Mouse (Mus musculus) lung, embryonic 14.5 days (tissue): Measurements from ENCODE around the gene Snx9. TPM values are rescaled to one million over a fixed set of nuclear protein-coding genes. Genes with fewer than 3 reads are reported as not detected.
A peak's percentile ranks its signal among the peaks of the same experiment; 100 is the strongest.

Source experiments
- ATAC-seq: fragments of 200-750 bp; cut with Nextera tagmentation; 2 replicates; pipeline ENCODE4 v1.8.0; 2017; ENCODE audit warnings: mild to moderate bottlenecking, moderate TSS enrichment, moderate library complexity; ENCODE audit not compliant: insufficient read depth
- DNase-seq: peaks from one replicate; pipeline ENCODE4 v3.0.0-alpha.2; 2015
- H3K27ac ChIP-seq: fragments of 300-500 bp; sonication (generic); 2 replicates; pipeline ENCODE4 v1.5.1; 2014; ENCODE audit warnings: low read depth, mild to moderate bottlenecking, moderate library complexity
- H3K27me3 ChIP-seq: fragments of 300-500 bp; sonication (generic); 2 replicates; pipeline ENCODE4 v1.6.1; 2014; ENCODE audit warnings: low read length, control low read depth; ENCODE audit not compliant: insufficient read depth
- H3K36me3 ChIP-seq: fragments of 300-500 bp; sonication (generic); 2 replicates; pipeline ENCODE4 v1.6.1; 2014; ENCODE audit warnings: control low read depth; ENCODE audit not compliant: insufficient read depth
- H3K4me1 ChIP-seq: fragments of 300-500 bp; sonication (generic); 2 replicates; pipeline ENCODE4 v1.6.1; 2014; ENCODE audit warnings: antibody characterized with exemption, control low read depth; ENCODE audit not compliant: insufficient read depth
- H3K4me2 ChIP-seq: fragments of 300-500 bp; sonication (generic); 2 replicates; pipeline ENCODE4 v1.6.1; 2014; ENCODE audit warnings: mild to moderate bottlenecking
- H3K4me3 ChIP-seq: fragments of 300-500 bp; sonication (generic); 2 replicates; pipeline ENCODE4 v1.5.1; 2014; ENCODE audit warnings: low read depth, low read length
- H3K9ac ChIP-seq: fragments of 300-500 bp; sonication (generic); 2 replicates; pipeline ENCODE4 v1.6.1; 2014
- H3K9me3 ChIP-seq: fragments of 300-500 bp; sonication (generic); 2 replicates; pipeline ENCODE4 v1.6.1; 2016; ENCODE audit warnings: low read depth, low read length, control low read depth
- CTCF ChIP-seq: IDR thresholded peaks from 2 replicates; pipeline ENCODE4 v1.5.1; 2016; ENCODE audit warnings: antibody characterized with exemption, low read depth
- WGBS: fragments of 180-500 bp; shearing (Covaris S2); extraction: QIAGEN DNeasy Blood & Tissue Kit; methylation state at CpG from one replicate; pipeline ENCODE4 v1.1.7; 2014; 5-methylcytosine and 5-hydroxymethylcytosine counted together
- polyA plus RNA-seq: library from polyadenylated mRNA; unstranded; fragments of >200 nt; fragmentation: Nextera tagmentation; extraction: Ambion mirVana; gene quantifications from 2 replicates; pipeline ENCODE4 v1.2.1, GENCODE M21; 2014

Gene Snx9
- polyA plus RNA-seq, 1 experiment from 2014 or later = 38.8 TPM

DNA sequence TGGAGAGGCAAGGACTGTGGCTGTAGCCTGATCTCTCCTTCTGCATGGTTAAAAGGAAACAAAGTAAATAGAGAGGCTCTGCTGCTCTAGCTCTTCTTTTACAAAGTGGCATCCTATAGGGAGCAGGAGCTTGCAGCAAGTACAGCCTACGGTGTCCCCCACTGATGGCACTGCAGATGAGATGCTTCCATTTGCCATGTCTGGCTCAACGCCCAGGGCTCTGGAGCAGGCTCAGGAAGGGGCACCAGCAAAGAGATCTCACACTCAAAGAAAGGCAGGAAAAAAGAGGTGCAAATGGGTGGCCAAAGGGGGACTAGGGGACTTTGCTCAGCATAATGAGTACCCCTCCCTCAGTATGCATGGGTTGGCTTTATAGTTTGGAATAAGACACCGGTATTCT is 7.0 kb upstream of the Snx9 start:
- Histone ChIP-seq H3K4me2 (no peak overlapping the region), H3K36me3 (no peaks in the 10 kb centered on the region), H3K27me3 (no peaks in the 10 kb centered on the region), H3K4me1 (no peaks in the 10 kb centered on the region), H3K9ac (no peak overlapping the region), H3K4me3 (no peak overlapping the region), H3K9me3 (no peaks in the 10 kb centered on the region), H3K27ac (no peak overlapping the region)
- DNase-seq = no peak
- no peak for TF ChIP-seq CTCF
- 86% methylated on average over 3 of the region's 3 CpGs for WGBS
- no peak for ATAC-seq

DNA sequence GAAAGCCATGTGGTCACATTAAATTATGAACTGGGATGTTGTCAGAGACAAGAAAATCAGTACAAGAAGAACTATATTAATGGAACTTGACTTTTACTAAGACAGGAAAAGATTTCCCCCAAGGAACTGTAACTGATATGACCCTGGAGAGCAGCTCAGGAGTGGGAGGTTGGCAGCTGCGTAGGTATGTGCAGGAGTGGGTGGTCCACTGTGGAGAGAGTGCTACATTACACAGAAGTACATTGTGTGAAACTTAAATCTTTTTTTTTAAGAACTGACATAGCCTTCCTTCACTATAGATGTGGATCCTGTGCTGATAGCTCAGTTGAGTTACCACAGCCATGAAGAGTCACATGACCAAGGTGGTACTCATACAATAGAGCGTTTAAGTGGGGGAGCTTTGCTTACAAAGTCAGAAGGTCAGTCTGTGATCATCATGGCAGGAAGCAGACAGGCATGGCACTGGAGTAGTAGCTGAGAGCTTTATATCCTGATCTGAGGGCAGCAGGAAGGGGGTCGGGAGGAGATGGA is 6.3 kb upstream of the Snx9 start:
- H3K9ac ChIP-seq = no peak overlapping the region
- no peak for DNase-seq
- 52% methylated on average over 3 of the region's 3 CpGs for WGBS
- ATAC-seq = no peak
- H3K9me3 ChIP-seq = no peaks in the 10 kb centered on the region
- H3K36me3 ChIP-seq = no peaks in the 10 kb centered on the region
- no peaks in the 10 kb centered on the region for H3K27me3 ChIP-seq
- no peak overlapping the region for H3K4me2 ChIP-seq
- H3K4me3 ChIP-seq = no peak overlapping the region
- H3K27ac ChIP-seq = no peak overlapping the region
- no peak for TF ChIP-seq CTCF
- no peaks in the 10 kb centered on the region for H3K4me1 ChIP-seq

DNA sequence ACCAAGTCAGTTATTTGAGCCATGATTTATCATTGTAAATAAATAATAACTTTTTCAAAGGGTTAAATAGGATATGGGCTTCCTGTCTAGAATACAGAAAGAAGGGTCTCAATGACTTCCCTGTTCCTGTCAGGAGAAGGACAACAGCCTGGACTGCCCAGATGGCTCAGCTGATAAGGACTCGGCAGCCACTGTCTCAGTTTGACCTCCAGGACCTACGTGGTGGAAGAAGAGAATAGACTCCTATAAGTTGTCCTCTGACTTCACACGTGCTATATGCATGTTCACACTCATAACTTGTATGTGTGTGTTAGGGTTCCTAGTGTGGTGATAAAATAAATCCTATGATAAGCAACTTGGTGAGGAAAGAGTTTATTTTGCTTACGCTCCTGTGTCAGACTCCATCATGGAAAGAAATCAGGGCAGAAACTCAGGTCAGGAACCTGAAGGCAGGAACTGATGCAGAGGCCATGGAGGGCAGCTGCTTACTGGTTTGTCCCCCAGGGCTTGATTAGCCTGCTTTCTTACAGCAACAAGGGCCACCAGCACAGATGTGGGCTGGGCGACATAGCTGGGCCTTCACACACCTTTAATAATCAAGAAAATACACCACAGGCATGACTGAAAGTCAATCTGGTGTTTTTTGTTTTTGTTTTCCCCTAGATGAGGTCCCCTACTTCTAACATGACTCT is 1.4 kb upstream of the Snx9 start:
- Histone ChIP-seq H3K4me3 (0 out of 2 replicates have a peak overlapping the region, but pooled peaks have one; percentile 87), H3K4me1 (peaks cover 9% of the 10 kb centered on the region), H3K36me3 (no peaks in the 10 kb centered on the region), H3K9ac (no peak overlapping the region), H3K27me3 (no peaks in the 10 kb centered on the region), H3K4me2 (peak overlapping the region; percentile 80), H3K9me3 (no peaks in the 10 kb centered on the region), H3K27ac (0 out of 2 replicates have a peak overlapping the region, but pooled peaks have one; percentile 18)
- 63% methylated on average over 5 of the region's 5 CpGs for WGBS
- ATAC-seq = no peak
- no peak for TF ChIP-seq CTCF
- DNase-seq = peak; percentile 36

DNA sequence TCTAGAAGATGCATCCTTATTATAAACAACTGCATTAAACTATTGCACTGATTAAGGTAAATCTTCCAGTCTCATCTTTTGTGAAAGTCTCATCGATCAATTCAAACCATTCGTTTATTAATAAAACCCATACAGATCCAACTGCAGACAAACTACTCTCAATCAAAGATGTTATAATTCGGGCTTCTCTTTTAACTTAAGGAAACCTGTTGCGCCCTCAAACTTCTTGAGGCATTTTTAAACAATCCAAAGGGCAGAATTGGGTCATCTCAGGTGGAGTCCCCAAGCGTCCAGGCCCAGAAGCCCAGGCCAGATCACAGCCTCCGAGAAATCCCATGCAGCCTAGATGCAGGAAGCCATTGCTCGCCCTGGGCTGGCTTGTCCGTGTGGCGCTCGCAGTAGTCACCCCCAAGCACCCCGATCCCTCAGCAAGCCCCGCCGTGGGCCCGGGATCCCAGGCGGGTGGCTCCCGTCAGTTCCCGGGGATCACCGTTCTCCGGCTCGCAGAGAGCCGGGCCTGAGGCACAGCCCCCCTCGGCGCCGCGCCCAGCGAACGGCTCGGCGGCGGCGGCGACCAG is 490 bp upstream of the Snx9 start:
- Histone ChIP-seq H3K4me3 (peak overlapping the region; percentile 87), H3K9ac (peak overlapping the region; percentile 98), H3K9me3 (no peaks in the 10 kb centered on the region), H3K27me3 (no peaks in the 10 kb centered on the region), H3K27ac (peak overlapping the region; percentile 99), H3K4me2 (peak overlapping the region; percentile 80), H3K36me3 (no peaks in the 10 kb centered on the region), H3K4me1 (peaks cover 9% of the 10 kb centered on the region)
- DNase-seq (no peak), ATAC-seq (no peak)
- TF ChIP-seq CTCF = no peak
- 4% methylated on average over 32 of the region's 32 CpGs for WGBS

DNA sequence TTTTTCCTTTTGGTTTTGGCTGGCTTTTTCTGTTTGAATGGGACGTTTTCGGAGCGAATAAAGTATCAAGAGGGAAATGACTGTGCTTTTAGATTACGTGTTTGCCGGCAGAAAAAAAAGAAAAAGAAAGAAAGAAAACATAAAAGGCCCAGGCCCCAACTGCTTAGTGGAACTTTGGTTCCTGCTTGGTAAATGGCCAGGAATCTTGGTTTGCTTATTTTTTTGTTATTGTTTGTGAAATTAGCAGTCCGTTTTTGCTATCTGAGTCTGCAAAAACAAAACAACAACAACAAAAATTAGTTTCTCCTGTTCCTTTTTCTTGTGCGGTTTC is 779 bp downstream of the Snx9 start:
- Histone ChIP-seq H3K27ac (peak overlapping the region; percentile 99), H3K36me3 (no peaks in the 10 kb centered on the region), H3K4me1 (peaks cover 11% of the 10 kb centered on the region), H3K9me3 (no peaks in the 10 kb centered on the region), H3K9ac (peak overlapping the region; percentile 98), H3K27me3 (no peaks in the 10 kb centered on the region), H3K4me3 (peak overlapping the region; percentile 87), H3K4me2 (peak overlapping the region; percentile 80)
- WGBS = under 1% methylated on average over 7 of the region's 7 CpGs
- ATAC-seq (no peak), DNase-seq (no peak)
- no peak for TF ChIP-seq CTCF

DNA sequence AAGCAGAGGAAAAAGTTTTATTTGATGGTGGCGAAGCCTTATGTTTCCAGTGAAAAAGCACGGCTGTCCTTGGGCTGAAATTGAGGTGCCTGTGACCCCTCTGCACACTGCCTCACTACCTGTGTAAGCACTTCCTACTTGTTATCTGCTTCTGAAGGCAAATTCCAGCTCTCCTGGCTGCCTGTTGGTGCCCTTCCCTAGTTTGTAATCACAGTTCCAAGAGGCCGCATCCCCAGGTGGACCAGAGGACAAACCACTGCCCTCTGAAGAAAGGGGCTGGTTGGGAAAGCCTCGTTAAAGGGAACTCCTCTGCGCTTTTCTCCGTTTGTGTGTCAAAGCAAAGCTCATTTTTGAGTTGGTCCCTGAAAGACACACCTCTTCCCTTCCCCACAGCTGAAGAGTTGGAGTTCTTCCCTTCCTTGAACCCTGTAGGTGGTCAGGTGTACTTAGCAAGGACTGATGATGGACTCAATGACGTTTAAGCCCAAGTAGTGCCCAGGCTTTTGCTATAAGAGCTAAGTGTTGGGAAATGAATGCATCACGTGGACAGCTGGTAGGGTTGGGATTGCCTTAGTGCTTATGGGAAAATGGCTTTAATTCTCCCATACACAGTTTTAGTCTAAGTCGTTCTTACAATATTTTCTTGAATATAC is 2.0 kb downstream of the Snx9 start:
- no peak for DNase-seq
- peak overlapping the region; percentile 87; the same call in 1 of the 2 replicates for H3K4me3 ChIP-seq
- peaks cover 11% of the 10 kb centered on the region for H3K4me1 ChIP-seq
- no peak overlapping the region for H3K9ac ChIP-seq
- no peak overlapping the region for H3K27ac ChIP-seq
- no peak for TF ChIP-seq CTCF
- no peaks in the 10 kb centered on the region for H3K36me3 ChIP-seq
- no peaks in the 10 kb centered on the region for H3K9me3 ChIP-seq
- no peak for ATAC-seq
- no peaks in the 10 kb centered on the region for H3K27me3 ChIP-seq
- H3K4me2 ChIP-seq = peak overlapping the region; percentile 80
- 61% methylated on average over 9 of the region's 9 CpGs for WGBS

DNA sequence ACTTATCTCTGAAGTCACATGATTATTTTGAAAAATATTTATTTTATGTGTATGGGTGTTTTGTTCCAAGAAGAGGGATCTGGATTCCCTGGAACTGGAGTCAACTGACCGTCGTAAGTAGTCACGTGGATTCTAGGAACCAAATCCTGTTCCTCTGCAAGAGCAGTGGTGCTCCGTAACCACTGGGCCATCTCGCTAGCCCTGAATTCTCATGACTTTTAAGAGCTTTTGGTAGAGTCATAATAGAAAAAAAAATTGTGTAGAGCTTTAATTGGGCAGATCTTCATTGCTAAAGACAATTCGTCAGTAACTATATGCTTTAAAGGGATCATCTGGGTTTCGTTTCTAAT is 2.5 kb downstream of the Snx9 start:
- Histone ChIP-seq H3K9me3 (no peaks in the 10 kb centered on the region), H3K4me1 (peaks cover 11% of the 10 kb centered on the region), H3K9ac (no peak overlapping the region), H3K27ac (no peak overlapping the region), H3K4me3 (no peak overlapping the region), H3K4me2 (no peak overlapping the region), H3K36me3 (no peaks in the 10 kb centered on the region), H3K27me3 (no peaks in the 10 kb centered on the region)
- DNase-seq (no peak), ATAC-seq (no peak)
- TF ChIP-seq CTCF = no peak
- WGBS = 89% methylated on average over 7 of the region's 7 CpGs
